Mouse (Mus musculus) embryonic fibroblast, embryonic 13.5 days (primary cell): ENCODE results near the gene 4930579F01Rik.

ENCODE experiments used
- CTCF ChIP-seq: IDR thresholded peaks from 2 replicates; pipeline ENCODE4 v1.5.1; 2011; ENCODE audit warnings: mild to moderate bottlenecking, control low read depth, low read length, moderate library complexity, borderline replicate concordance; ENCODE audit not compliant: insufficient read depth
- POLR2A ChIP-seq: IDR thresholded peaks from 2 replicates; pipeline ENCODE4 v1.6.1; 2011; ENCODE audit warnings: low read depth, mild to moderate bottlenecking, control low read depth, low read length, moderate library complexity

- TF ChIP-seq CTCF (no peak), POLR2A (no peak)
Measured at GRCm38 (mm10) chr3:138131168-138131567, 62.5 kb downstream of the 4930579F01Rik start.
